ENCODE assay signal across 23 mouse cellular contexts in genomic region chr12:14930702-14931101, GRCm38 (mm10).
A peak's percentile ranks its signal among the peaks of the same experiment; 100 is the strongest.
DNase-seq lines count a peak whose midpoint lies in the region; ATAC-seq and TF ChIP-seq lines count a peak whose summit lies in the region.
"Had no signal": no experiment of that assay in that cellular context is flagged by ENCODE, and none has a peak within 500 bp of the region (broad histone marks: within the 10 kb centered on the region; RNA-seq: fewer than 3 reads in every experiment).

No protein-coding gene starts in this region.

- ATAC-seq in embryonic facial prominence, embryonic 14.5 days (ENCODE audit: low read depth) = no peak
- ATAC-seq in forebrain, embryonic 14.5 days = peak; percentile 69; the same call in 1 of the 2 replicates
- ATAC-seq in forebrain, embryonic 15.5 days (replicated peaks) = no peak
- peak; percentile 70 for ATAC-seq in forebrain, postnatal 0 days
- no peak for ATAC-seq in forebrain, embryonic 12.5 days (ENCODE audit: low FRiP score)
- ATAC-seq: activated CD4-positive, CD25-positive, alpha-beta regulatory T cell, adult 4 months; CD4-positive, CD25-positive, alpha-beta regulatory T cell, adult 4 months; Patski had no signal

- H3K4me3 ChIP-seq in embryonic facial prominence, embryonic 14.5 days (ENCODE audit: low read depth, low read length) = no peak overlapping the region
- no peak overlapping the region for H3K4me3 ChIP-seq in embryonic facial prominence, embryonic 10.5 days
- no peak overlapping the region for H3K4me3 ChIP-seq in forebrain, embryonic 14.5 days (ENCODE audit: low read depth, low read length)
- H3K4me3 ChIP-seq in forebrain, embryonic 15.5 days = no peak overlapping the region
- no peak overlapping the region for H3K4me3 ChIP-seq in forebrain, postnatal 0 days (ENCODE audit: low read depth, low read length)
- no peak overlapping the region for H3K4me3 ChIP-seq in forebrain, embryonic 12.5 days (replicated peaks)
- H3K4me3 ChIP-seq: embryonic facial prominence, embryonic 13.5 days had no signal

- no peaks in the 10 kb centered on the region for H3K4me1 ChIP-seq in embryonic facial prominence, embryonic 14.5 days (ENCODE audit: control insufficient read depth, insufficient read depth, low read length)
- no peaks in the 10 kb centered on the region for H3K4me1 ChIP-seq in embryonic facial prominence, embryonic 10.5 days
- no peaks in the 10 kb centered on the region for H3K4me1 ChIP-seq in forebrain, embryonic 14.5 days (ENCODE audit: control insufficient read depth, insufficient read depth, low read length)
- H3K4me1 ChIP-seq in forebrain, embryonic 15.5 days = peaks cover 4% of the 10 kb centered on the region; the same call in 1 of the 2 replicates
- no peaks in the 10 kb centered on the region for H3K4me1 ChIP-seq in forebrain, postnatal 0 days (ENCODE audit: insufficient read depth)
- H3K4me1 ChIP-seq in forebrain, embryonic 12.5 days = no peaks in the 10 kb centered on the region; the same call in 1 of the 2 replicates
- H3K4me1 ChIP-seq: embryonic facial prominence, embryonic 13.5 days had no signal

- DNase-seq in embryonic facial prominence, embryonic 14.5 days (ENCODE audit: low spot score) = peak; percentile 22
- no peak for DNase-seq in embryonic facial prominence, embryonic 10.5 days (ENCODE audit: low spot score)
- peak; percentile 63 for DNase-seq in forebrain, embryonic 14.5 days (ENCODE audit: low spot score)
- peak; percentile 18 for DNase-seq in forebrain, postnatal 0 days
- peak; percentile 9 for DNase-seq in brain, adult 2 months (ENCODE audit: low read depth, low spot score)
- DNase-seq in gastrocnemius, postnatal 10 days = no peak
- DNase-seq: adrenal gland, adult 8-10 months; adrenal gland, postnatal 14 days; adrenal gland, postnatal 36 days; B cell, adult 2 months; cerebellum, adult 11-12 months; cerebellum, adult 2 months; cerebellum, adult 9-10 months; cerebellum, postnatal 10 days; cerebellum, postnatal 25 days had no signal

- no peaks in the 10 kb centered on the region for H3K27me3 ChIP-seq in embryonic facial prominence, embryonic 14.5 days (replicated peaks; ENCODE audit: control insufficient read depth, insufficient read depth, low read length)
- H3K27me3 ChIP-seq in embryonic facial prominence, embryonic 10.5 days (replicated peaks; ENCODE audit: low read depth, poor library complexity, severe bottlenecking) = no peaks in the 10 kb centered on the region
- H3K27me3 ChIP-seq in forebrain, embryonic 14.5 days (replicated peaks; ENCODE audit: control insufficient read depth, insufficient read depth, low read length) = no peaks in the 10 kb centered on the region
- no peaks in the 10 kb centered on the region for H3K27me3 ChIP-seq in forebrain, embryonic 15.5 days
- no peaks in the 10 kb centered on the region for H3K27me3 ChIP-seq in forebrain, postnatal 0 days (ENCODE audit: insufficient read depth, low read length)
- H3K27me3 ChIP-seq in forebrain, embryonic 12.5 days = no peaks in the 10 kb centered on the region
- H3K27me3 ChIP-seq: CH12.LX; embryonic facial prominence, embryonic 13.5 days; Patski had no signal

- no peak overlapping the region for H3K27ac ChIP-seq in embryonic facial prominence, embryonic 14.5 days (replicated peaks; ENCODE audit: low read depth, low read length)
- no peak overlapping the region for H3K27ac ChIP-seq in embryonic facial prominence, embryonic 10.5 days (replicated peaks)
- no peak overlapping the region for H3K27ac ChIP-seq in forebrain, embryonic 14.5 days (ENCODE audit: low read depth, low read length)
- no peak overlapping the region for H3K27ac ChIP-seq in forebrain, embryonic 15.5 days (replicated peaks)
- H3K27ac ChIP-seq in forebrain, postnatal 0 days (ENCODE audit: low read depth, low read length) = no peak overlapping the region
- H3K27ac ChIP-seq in forebrain, embryonic 12.5 days = no peak overlapping the region
- H3K27ac ChIP-seq: embryonic facial prominence, embryonic 13.5 days had no signal

- no peak overlapping the region for H3K9ac ChIP-seq in embryonic facial prominence, embryonic 14.5 days (ENCODE audit: low read depth, low read length)
- no peak overlapping the region for H3K9ac ChIP-seq in forebrain, embryonic 14.5 days (ENCODE audit: low read length)
- no peak overlapping the region for H3K9ac ChIP-seq in forebrain, embryonic 15.5 days (replicated peaks)
- no peak overlapping the region for H3K9ac ChIP-seq in forebrain, postnatal 0 days
- no peak overlapping the region for H3K9ac ChIP-seq in forebrain, embryonic 12.5 days
- H3K9ac ChIP-seq: embryonic facial prominence, embryonic 13.5 days had no signal

- TF ChIP-seq CTCF in forebrain, postnatal 0 days (IDR thresholded peaks at IDR 0.05; ENCODE audit: low read depth) = no peak

- 78% methylated on average over 2 of the region's 2 CpGs for WGBS in embryonic facial prominence, embryonic 14.5 days
- WGBS in embryonic facial prominence, embryonic 10.5 days = 89% methylated on average over 2 of the region's 2 CpGs
- 82% methylated on average over 2 of the region's 2 CpGs for WGBS in forebrain, embryonic 14.5 days
- 71% methylated on average over 2 of the region's 2 CpGs for WGBS in forebrain, embryonic 15.5 days
- 76% methylated on average over 2 of the region's 2 CpGs for WGBS in forebrain, postnatal 0 days
- 83% methylated on average over 2 of the region's 2 CpGs for WGBS in forebrain, embryonic 12.5 days

- H3K36me3 ChIP-seq in embryonic facial prominence, embryonic 14.5 days (ENCODE audit: control insufficient read depth, insufficient read depth, low read length) = no peaks in the 10 kb centered on the region
- no peaks in the 10 kb centered on the region for H3K36me3 ChIP-seq in embryonic facial prominence, embryonic 10.5 days (replicated peaks)
- no peaks in the 10 kb centered on the region for H3K36me3 ChIP-seq in forebrain, embryonic 14.5 days (ENCODE audit: control insufficient read depth, insufficient read depth, low read length)
- H3K36me3 ChIP-seq in forebrain, embryonic 15.5 days = no peaks in the 10 kb centered on the region
- H3K36me3 ChIP-seq in forebrain, postnatal 0 days (ENCODE audit: insufficient read depth) = no peaks in the 10 kb centered on the region
- no peaks in the 10 kb centered on the region for H3K36me3 ChIP-seq in forebrain, embryonic 12.5 days (replicated peaks)
- H3K36me3 ChIP-seq: embryonic facial prominence, embryonic 13.5 days; G1E had no signal

- no peaks in the 10 kb centered on the region for H3K9me3 ChIP-seq in embryonic facial prominence, embryonic 14.5 days (ENCODE audit: control insufficient read depth, low read length)
- no peaks in the 10 kb centered on the region for H3K9me3 ChIP-seq in embryonic facial prominence, embryonic 10.5 days
- H3K9me3 ChIP-seq in forebrain, embryonic 14.5 days (replicated peaks; ENCODE audit: control insufficient read depth, low read length) = no peaks in the 10 kb centered on the region
- no peaks in the 10 kb centered on the region for H3K9me3 ChIP-seq in forebrain, embryonic 15.5 days
- H3K9me3 ChIP-seq in forebrain, postnatal 0 days (ENCODE audit: low read length) = no peaks in the 10 kb centered on the region
- H3K9me3 ChIP-seq in forebrain, embryonic 12.5 days = no peaks in the 10 kb centered on the region
- H3K9me3 ChIP-seq: embryonic facial prominence, embryonic 13.5 days had no signal

- H3K4me2 ChIP-seq in embryonic facial prominence, embryonic 14.5 days (ENCODE audit: low read depth, low read length) = no peak overlapping the region
- no peak overlapping the region for H3K4me2 ChIP-seq in forebrain, embryonic 14.5 days (ENCODE audit: low read length)
- H3K4me2 ChIP-seq in forebrain, embryonic 15.5 days (replicated peaks) = no peak overlapping the region
- no peak overlapping the region for H3K4me2 ChIP-seq in forebrain, postnatal 0 days (ENCODE audit: low read depth)
- H3K4me2 ChIP-seq in forebrain, embryonic 12.5 days = no peak overlapping the region
- H3K4me2 ChIP-seq: embryonic facial prominence, embryonic 13.5 days had no signal

Comparison
In these comparisons a context has a peak if more than half of its experiments do, and no peak if none do; other contexts are left out.
1. ATAC-seq: peak in forebrain, embryonic 14.5 days (single experiment) and forebrain, postnatal 0 days (single experiment); none in embryonic facial prominence, embryonic 14.5 days (single experiment), forebrain, embryonic 15.5 days (single experiment) and forebrain, embryonic 12.5 days (single experiment).
2. DNase-seq: peak in embryonic facial prominence, embryonic 14.5 days (single experiment), forebrain, embryonic 14.5 days (single experiment), forebrain, postnatal 0 days (single experiment) and brain, adult 2 months (single experiment); none in embryonic facial prominence, embryonic 10.5 days (single experiment) and gastrocnemius, postnatal 10 days (single experiment).